Mouse (Mus musculus): ENCODE data around the gene Tmem54. TPM values are rescaled to one million over a fixed set of nuclear protein-coding genes. Genes with fewer than 3 reads are reported as not detected.

Gene Tmem54
- polyA plus RNA-seq, 3 experiments from 2014 or later = not detected

GRCm38 (mm10) chr4:129157541-129157940, 52.2 kb downstream of the Tmem54 start:
- no peak for ATAC-seq

DNA sequence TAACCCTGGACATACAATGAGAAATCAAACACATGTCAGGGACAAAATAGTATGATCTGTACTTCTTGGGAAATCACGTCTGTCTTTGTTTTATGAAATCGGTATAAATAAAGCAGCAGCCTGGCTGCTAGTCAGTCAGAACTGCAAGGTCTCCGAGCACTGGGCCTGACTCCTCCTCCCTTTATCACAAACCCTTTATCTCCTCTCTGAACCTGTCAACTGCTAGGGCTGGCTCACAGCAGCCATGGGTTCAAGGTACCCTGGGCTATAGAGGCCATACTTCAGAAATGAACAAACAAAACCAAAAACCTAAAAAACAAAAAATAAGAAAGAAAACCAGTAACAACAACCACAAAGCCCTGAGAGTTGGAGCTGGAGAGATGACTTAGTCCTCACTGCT, 53.2 kb downstream of the Tmem54 start:
- no peak for ATAC-seq

DNA sequence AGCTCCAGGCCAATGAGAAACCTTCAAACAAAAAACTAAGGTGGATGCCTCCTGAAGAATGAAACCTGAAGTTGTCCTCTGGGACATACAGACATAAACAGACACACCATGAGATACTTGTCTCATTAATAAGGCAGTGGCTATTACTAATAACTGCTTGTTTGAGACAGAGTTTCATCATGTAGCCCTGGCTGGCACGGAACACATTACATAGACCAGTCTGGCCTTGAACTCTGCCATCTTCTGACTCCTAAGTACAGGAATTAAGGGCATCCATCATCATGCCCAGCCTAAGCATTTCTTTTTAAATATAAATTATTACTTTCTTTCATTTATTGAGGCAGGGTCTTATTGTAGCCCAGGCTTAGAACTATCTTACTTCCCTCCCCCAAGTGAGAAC, 55.7 kb downstream of the Tmem54 start:
- ATAC-seq = no peak

Other genes with a start within 250 kb of the Tmem54 start
- 1 to 10 TPM in 2 of 3 experiments, under 1 TPM in 1; 0.98 to 1.8 (median 1.5) TPM for gene Trim62, start 222.0 kb upstream of the Tmem54 start, polyA plus RNA-seq (2017; shearing (Covaris generic))
- under 1 TPM in 1 of 3 experiments, not detected in 2; 0.19 TPM for gene Azin2, start 143.1 kb upstream of the Tmem54 start, polyA plus RNA-seq (2017; shearing (Covaris generic))
- 100 to 1,000 TPM in 1 of 3 experiments, 10 to 100 TPM in 2; 70.4 to 117 (median 80.5) TPM for gene Ak2, start 113.6 kb upstream of the Tmem54 start, polyA plus RNA-seq (2017; shearing (Covaris generic))
- gene Rnf19b, start 47.3 kb upstream of the Tmem54 start, polyA plus RNA-seq (2017; shearing (Covaris generic)) = 10 to 100 TPM; 17.5 to 20.2 (median 18.3) TPM
- not detected for gene Hpca, start 16.5 kb downstream of the Tmem54 start, polyA plus RNA-seq (2017; shearing (Covaris generic))
- gene Fndc5, start 31.5 kb downstream of the Tmem54 start, polyA plus RNA-seq (2017; shearing (Covaris generic)) = under 1 TPM; 0.28 to 0.50 (median 0.40) TPM
- gene S100pbp, start 84.2 kb downstream of the Tmem54 start, polyA plus RNA-seq (2017; shearing (Covaris generic)) = 10 to 100 TPM; 18.2 to 30.2 (median 23.3) TPM
- 10 to 100 TPM; 32.7 to 36.8 (median 35.7) TPM for gene Yars, start 84.2 kb downstream of the Tmem54 start, polyA plus RNA-seq (2017; shearing (Covaris generic))
- under 1 TPM; 0.21 to 0.25 (median 0.24) TPM for gene C77080, start 155.9 kb downstream of the Tmem54 start, polyA plus RNA-seq (2017; shearing (Covaris generic))
- under 1 TPM; 0.45 to 0.49 (median 0.47) TPM for gene Sync, start 182.1 kb downstream of the Tmem54 start, polyA plus RNA-seq (2017; shearing (Covaris generic))
- gene Rbbp4, start 229.8 kb downstream of the Tmem54 start, polyA plus RNA-seq (2017; shearing (Covaris generic)) = 100 to 1,000 TPM; 289 to 492 (median 352) TPM
- gene Zbtb8os, start 230.1 kb downstream of the Tmem54 start, polyA plus RNA-seq (2017; shearing (Covaris generic)) = 100 to 1,000 TPM; 103 to 158 (median 113) TPM

Data from inflammation-experienced regulatory T-cells, adult 6 months (primary cell).